Mouse (Mus musculus) neural tube, embryonic 11.5 days (tissue): ENCODE results near the gene Gng7. TPM values are rescaled to one million over a fixed set of nuclear protein-coding genes. Genes with fewer than 3 reads are reported as not detected.
A peak's percentile ranks its signal among the peaks of the same experiment; 100 is the strongest.

Source experiments
- ATAC-seq: fragments of 200-750 bp; cut with Nextera tagmentation; 2 replicates; pipeline ENCODE4 v1.8.0; 2017; ENCODE audit warnings: moderate number of reproducible peaks, mild to moderate bottlenecking, moderate TSS enrichment, moderate library complexity; ENCODE audit not compliant: insufficient read depth, low FRiP score, low TSS enrichment
- DNase-seq: peaks from one replicate; pipeline ENCODE4 v3.0.0-alpha.2; 2015; ENCODE audit warnings: low spot score
- H3K27ac ChIP-seq: fragments of 300-500 bp; sonication (generic); 2 replicates; pipeline ENCODE4 v1.5.1; 2014; ENCODE audit warnings: low read depth, mild to moderate bottlenecking, low read length
- H3K27me3 ChIP-seq: fragments of 300-500 bp; sonication (generic); 2 replicates; pipeline ENCODE4 v1.6.1; 2014; ENCODE audit warnings: mild to moderate bottlenecking, low read length, mixed read lengths; ENCODE audit not compliant: control insufficient read depth, insufficient read depth
- H3K36me3 ChIP-seq: fragments of 300-500 bp; sonication (generic); 2 replicates; pipeline ENCODE4 v1.6.1; 2014; ENCODE audit warnings: mild to moderate bottlenecking, low read length, moderate library complexity, mixed read lengths; ENCODE audit not compliant: control insufficient read depth, insufficient read depth
- H3K4me1 ChIP-seq: fragments of 300-500 bp; sonication (generic); 2 replicates; pipeline ENCODE4 v1.6.1; 2014; ENCODE audit warnings: low read length, mixed read lengths; ENCODE audit not compliant: control insufficient read depth, insufficient read depth
- H3K4me2 ChIP-seq: fragments of 300-500 bp; sonication (generic); 2 replicates; pipeline ENCODE4 v1.6.1; 2014; ENCODE audit warnings: low read depth, mild to moderate bottlenecking, moderate library complexity
- H3K4me3 ChIP-seq: fragments of 300-500 bp; sonication (generic); 2 replicates; pipeline ENCODE4 v1.5.1; 2014; ENCODE audit warnings: low read depth, low read length
- H3K9ac ChIP-seq: fragments of 300-500 bp; sonication (generic); 2 replicates; pipeline ENCODE4 v1.6.1; 2014; ENCODE audit warnings: mild to moderate bottlenecking, low read length
- H3K9me3 ChIP-seq: fragments of 300-500 bp; sonication (generic); 2 replicates; pipeline ENCODE4 v1.6.1; 2016; ENCODE audit warnings: low read length; ENCODE audit not compliant: control insufficient read depth
- WGBS: fragments of 180-500 bp; shearing (Covaris S2); extraction: QIAGEN DNeasy Blood & Tissue Kit; methylation state at CpG from one replicate; pipeline ENCODE4 v1.1.7; 2014; 5-methylcytosine and 5-hydroxymethylcytosine counted together
- polyA plus RNA-seq: library from polyadenylated mRNA; unstranded; fragments of >200 nt; fragmentation: Nextera tagmentation; extraction: Ambion mirVana; gene quantifications from 2 replicates; pipeline ENCODE4 v1.2.1, GENCODE M21; 2014

Gene Gng7
- polyA plus RNA-seq, 1 experiment from 2014 or later = 9.4 TPM

DNA sequence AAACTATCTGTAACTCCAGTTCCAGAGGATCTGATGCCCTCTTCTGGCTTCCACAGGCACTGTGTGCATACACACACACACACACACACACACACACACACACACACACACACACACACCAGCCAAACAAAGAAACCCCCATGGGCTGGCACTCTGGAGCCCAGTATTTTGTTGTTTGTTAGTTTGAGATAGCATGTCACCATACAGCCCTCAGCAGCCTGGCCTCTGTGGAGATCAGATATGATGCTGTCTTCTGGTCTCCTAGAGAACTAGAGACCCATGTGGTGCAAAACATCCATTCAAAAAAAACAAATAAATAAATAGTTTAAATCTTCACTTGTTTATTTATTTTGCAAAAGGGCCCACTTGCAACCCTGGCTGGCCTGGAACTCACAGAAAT, 13.5 kb upstream of the Gng7 start:
- Histone ChIP-seq H3K36me3 (peaks cover 3% of the 10 kb centered on the region; the same call in 1 of the 2 replicates), H3K9me3 (no peaks in the 10 kb centered on the region), H3K4me1 (peaks cover 3% of the 10 kb centered on the region; the same call in 1 of the 2 replicates), H3K27ac (no peak overlapping the region), H3K4me3 (no peak overlapping the region), H3K9ac (no peak overlapping the region), H3K27me3 (peaks cover 12% of the 10 kb centered on the region), H3K4me2 (no peak overlapping the region)
- no peak for ATAC-seq
- DNase-seq = no peak

DNA sequence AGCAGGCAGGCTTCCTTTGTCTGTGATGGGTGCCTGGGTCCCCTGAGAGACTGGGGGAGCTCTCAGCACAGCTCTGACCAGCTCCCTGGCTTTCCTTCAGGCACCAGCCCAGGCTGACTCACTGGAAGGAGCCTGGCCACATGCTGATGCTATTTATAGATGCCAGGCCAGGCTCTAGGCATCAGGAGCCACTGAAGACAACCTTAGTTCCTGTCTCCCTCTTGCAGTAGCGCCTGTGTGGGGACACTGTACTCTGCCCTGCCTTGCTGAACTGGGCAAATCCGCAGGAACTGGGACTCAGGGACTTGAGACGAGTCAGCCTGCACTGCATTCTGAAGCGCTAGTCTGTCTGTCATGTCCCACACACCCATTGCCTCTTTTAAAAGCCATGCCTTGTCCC, 12.6 kb upstream of the Gng7 start:
- Histone ChIP-seq H3K4me3 (no peak overlapping the region), H3K4me1 (peaks cover 3% of the 10 kb centered on the region; the same call in 1 of the 2 replicates), H3K9ac (no peak overlapping the region), H3K27ac (no peak overlapping the region), H3K9me3 (no peaks in the 10 kb centered on the region), H3K27me3 (peaks cover 17% of the 10 kb centered on the region), H3K4me2 (no peak overlapping the region), H3K36me3 (peaks cover 3% of the 10 kb centered on the region; the same call in 1 of the 2 replicates)
- 79% methylated on average over 4 of the region's 4 CpGs for WGBS
- ATAC-seq (no peak), DNase-seq (no peak)

DNA sequence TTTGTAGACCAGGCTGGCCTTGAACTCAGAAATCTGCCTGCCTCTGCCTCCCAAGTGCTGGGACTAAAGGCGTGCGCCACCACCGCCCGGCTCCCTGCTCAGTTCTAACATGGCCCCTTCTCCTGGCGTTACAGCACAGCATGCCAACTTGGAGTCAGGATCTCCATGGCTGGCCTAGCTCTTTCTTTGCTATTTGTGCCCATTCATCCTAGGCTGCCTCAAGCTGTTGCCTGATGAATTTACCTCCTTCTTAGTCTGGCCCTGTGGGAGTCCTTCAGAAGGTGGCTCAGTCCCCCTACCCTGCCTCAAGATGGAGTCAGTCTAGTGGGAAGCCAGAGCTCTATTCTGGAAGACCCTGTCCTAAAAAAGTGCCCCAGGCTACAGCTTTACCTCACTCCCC, 12.1 kb upstream of the Gng7 start:
- Histone ChIP-seq H3K9ac (no peak overlapping the region), H3K4me3 (no peak overlapping the region), H3K4me2 (no peak overlapping the region), H3K27ac (no peak overlapping the region), H3K27me3 (peaks cover 22% of the 10 kb centered on the region), H3K4me1 (peaks cover 3% of the 10 kb centered on the region; the same call in 1 of the 2 replicates), H3K36me3 (peaks cover 3% of the 10 kb centered on the region; the same call in 1 of the 2 replicates), H3K9me3 (no peaks in the 10 kb centered on the region)
- 95% methylated on average over 5 of the region's 5 CpGs for WGBS
- ATAC-seq (no peak), DNase-seq (no peak)

DNA sequence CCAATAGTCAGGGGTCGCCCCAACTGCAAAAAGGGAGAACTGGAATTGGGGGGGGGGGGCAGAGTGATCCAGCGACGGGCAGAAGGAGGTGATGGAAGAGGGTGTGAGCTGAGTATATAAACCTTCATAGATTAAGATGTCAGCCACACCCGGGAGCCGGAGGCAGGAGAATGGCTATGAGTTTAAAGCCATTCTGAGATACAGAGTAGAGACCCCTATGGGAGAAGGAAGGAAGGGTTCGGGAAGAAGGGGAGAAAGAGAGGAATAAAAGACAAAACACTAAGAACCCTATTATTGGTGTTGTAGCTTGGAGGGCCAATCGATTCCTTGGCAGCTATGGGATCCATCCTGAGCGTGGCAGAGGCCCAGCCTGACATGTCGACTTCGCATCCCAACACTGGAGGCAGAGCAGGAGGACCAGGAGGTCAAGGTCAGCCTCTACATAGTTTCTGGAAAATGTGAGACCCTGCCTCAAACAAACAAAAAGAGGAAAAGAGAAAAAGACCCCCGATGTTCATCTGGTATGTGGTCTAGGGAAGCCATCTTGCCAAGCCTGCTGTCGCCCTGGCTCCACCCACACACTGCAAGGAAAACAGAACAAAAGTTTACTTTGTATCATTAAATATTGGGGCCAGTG, 11.0 kb upstream of the Gng7 start, which contains the start of gene Diras1:
Gene Diras1 (minus strand): TSS at position 24 of the 637 bp plus-strand sequence.
- WGBS = 52% methylated on average over 12 of the region's 12 CpGs
- no peak within 1 kb of the TSS for H3K27ac ChIP-seq
- H3K9me3 ChIP-seq = no peaks in the 10 kb centered on the region
- H3K27me3 ChIP-seq = peaks cover 26% of the 10 kb centered on the region
- no peak for DNase-seq
- H3K4me3 ChIP-seq = peak within 1 kb of the TSS; percentile 34
- H3K4me1 ChIP-seq = peaks cover 3% of the 10 kb centered on the region; the same call in 1 of the 2 replicates
- H3K36me3 ChIP-seq = no peaks in the 10 kb centered on the region
- ATAC-seq = no peak
- H3K4me2 ChIP-seq = peak within 1 kb of the TSS; percentile 61
- peak within 1 kb of the TSS; percentile 63 for H3K9ac ChIP-seq

DNA sequence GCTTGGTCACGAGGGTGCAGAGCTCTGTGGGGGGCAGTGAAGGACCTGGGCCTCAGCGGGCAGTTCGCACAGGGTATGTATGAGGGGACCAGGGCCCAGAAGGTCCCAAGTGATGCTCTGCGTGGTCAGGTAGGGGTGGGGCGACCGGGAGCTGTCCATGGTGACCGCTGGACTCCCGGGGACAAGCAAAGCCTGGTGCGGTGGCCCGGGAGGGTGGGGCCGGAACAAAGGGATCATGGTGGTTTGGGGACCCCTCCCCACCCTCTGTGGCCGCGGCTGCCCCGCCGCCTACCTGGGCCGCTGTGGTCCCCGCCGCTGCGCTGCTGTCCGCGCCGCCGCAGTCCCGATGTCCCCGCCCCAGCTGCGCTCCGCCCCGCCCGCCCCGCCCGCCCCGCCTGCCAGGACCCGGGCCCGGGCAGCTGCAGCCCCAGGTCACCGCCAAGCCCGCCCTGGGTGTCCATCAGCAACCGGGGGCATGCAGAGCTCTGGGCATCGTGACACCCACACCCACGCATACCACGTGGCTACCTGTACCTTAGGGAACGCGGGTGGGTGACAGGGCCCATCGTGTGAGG, 10.4 kb upstream of the Gng7 start:
- ATAC-seq (peak; percentile 36; the same call in 1 of the 2 replicates), DNase-seq (peak; percentile 18)
- Histone ChIP-seq H3K36me3 (no peaks in the 10 kb centered on the region), H3K4me1 (peaks cover 3% of the 10 kb centered on the region; the same call in 1 of the 2 replicates), H3K4me3 (peak overlapping the region; percentile 34), H3K27ac (no peak overlapping the region), H3K27me3 (peaks cover 26% of the 10 kb centered on the region), H3K9me3 (no peaks in the 10 kb centered on the region), H3K9ac (peak overlapping the region; percentile 63), H3K4me2 (peak overlapping the region; percentile 61)
- 3% methylated on average over 42 of the region's 43 CpGs for WGBS

DNA sequence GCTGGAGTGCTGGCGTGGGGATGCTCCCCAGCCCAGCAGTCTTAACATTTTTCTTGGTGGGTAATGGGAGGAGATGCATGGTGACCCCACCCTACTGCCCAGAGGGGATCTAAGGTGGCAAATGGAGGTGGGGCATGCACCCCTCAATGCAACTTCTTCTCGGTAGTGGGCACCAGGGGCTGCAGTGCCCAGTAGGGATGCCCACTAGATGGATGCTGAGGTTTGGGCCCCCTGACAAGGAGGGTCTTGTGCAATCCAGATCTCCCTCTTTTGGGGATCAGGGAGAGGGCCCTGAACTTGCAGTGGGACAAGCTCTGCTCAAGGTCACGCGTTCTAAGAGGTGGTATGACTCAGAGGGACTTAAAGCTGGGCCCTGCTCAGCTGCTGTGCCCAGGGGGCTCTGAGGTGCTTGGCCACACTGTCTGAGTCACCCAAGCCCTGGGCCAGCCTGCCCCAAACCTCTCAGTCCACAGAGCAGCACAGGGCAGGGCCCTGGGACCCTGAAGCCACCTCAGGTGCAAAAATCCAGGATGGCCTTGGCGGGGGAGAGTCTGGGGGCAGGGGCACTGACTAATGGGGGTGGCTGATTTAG, 9.7 kb upstream of the Gng7 start:
- no peak overlapping the region; the same call in 1 of the 2 replicates for H3K4me3 ChIP-seq
- H3K36me3 ChIP-seq = no peaks in the 10 kb centered on the region
- H3K4me1 ChIP-seq = peaks cover 3% of the 10 kb centered on the region; the same call in 1 of the 2 replicates
- H3K4me2 ChIP-seq = peak overlapping the region; percentile 61; the same call in 1 of the 2 replicates
- DNase-seq (no peak), ATAC-seq (no peak)
- no peaks in the 10 kb centered on the region for H3K9me3 ChIP-seq
- H3K9ac ChIP-seq = peak overlapping the region; percentile 63; the same call in 1 of the 2 replicates
- 72% methylated on average over 5 of the region's 5 CpGs for WGBS
- H3K27me3 ChIP-seq = peaks cover 26% of the 10 kb centered on the region
- H3K27ac ChIP-seq = no peak overlapping the region

DNA sequence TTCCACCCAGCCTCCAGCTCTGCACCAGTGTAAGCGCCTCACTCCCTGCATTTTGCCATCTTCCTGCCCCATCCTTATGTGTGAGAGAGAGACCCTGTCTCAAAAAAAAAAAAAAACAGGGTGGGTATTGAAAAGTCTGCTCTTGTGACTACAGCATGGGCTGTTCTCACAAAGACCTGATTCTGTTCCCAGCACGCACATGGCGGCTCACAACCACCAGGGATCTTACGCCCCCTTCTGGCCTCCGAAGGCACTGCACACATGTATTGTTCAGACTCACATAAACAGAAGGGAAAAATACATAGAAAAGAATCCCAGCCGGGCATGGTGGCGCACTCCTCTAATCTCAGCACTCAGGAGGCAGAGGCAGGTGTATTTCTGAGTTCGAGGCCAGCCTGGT, 8.0 kb upstream of the Gng7 start:
- H3K4me2 ChIP-seq = no peak overlapping the region
- H3K9me3 ChIP-seq = no peaks in the 10 kb centered on the region
- ATAC-seq = no peak
- peaks cover 26% of the 10 kb centered on the region for H3K27me3 ChIP-seq
- no peaks in the 10 kb centered on the region for H3K36me3 ChIP-seq
- DNase-seq = no peak
- no peak overlapping the region for H3K27ac ChIP-seq
- 66% methylated on average over 8 of the region's 8 CpGs for WGBS
- no peak overlapping the region for H3K9ac ChIP-seq
- no peak overlapping the region for H3K4me3 ChIP-seq
- H3K4me1 ChIP-seq = peaks cover 3% of the 10 kb centered on the region; the same call in 1 of the 2 replicates

DNA sequence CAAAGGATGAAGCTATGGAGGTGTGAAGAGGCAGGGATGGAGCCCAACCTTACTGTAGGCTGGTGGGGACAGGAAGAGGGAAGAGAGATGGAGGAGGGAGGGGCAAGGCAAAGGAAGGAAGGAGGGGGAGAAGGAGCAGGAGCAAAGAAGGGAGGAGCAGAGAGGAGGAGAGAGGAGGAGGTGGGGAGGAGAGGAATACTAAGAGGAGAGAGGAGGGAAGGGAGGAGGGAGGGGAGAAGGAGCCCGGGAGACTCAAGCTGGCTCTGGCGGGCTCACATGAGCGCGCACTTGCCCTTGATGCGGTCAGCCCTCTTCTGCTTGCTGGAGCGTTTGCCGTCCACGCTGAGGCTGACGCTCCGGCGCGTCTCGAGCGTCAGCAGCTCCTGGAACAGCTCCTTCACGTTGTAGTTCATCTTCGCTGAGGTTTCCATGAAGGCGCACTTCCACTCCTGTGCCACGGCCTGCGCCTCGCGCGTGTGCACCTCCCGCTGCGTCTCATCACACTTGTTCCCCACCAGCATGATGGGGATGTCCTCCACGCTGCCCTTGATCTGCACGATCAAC, 6.9 kb upstream of the Gng7 start:
- Histone ChIP-seq H3K27me3 (peaks cover 26% of the 10 kb centered on the region), H3K36me3 (no peaks in the 10 kb centered on the region), H3K27ac (no peak overlapping the region), H3K4me3 (no peak overlapping the region), H3K9me3 (no peaks in the 10 kb centered on the region), H3K4me1 (peaks cover 3% of the 10 kb centered on the region; the same call in 1 of the 2 replicates), H3K4me2 (no peak overlapping the region), H3K9ac (no peak overlapping the region)
- WGBS = 14% methylated on average over 26 of the region's 26 CpGs
- ATAC-seq (no peak), DNase-seq (no peak)
